Mouse (Mus musculus) urinary bladder, adult 18-20 months (tissue): ENCODE measurements around the gene Prdx4.
"Not testable (repeated sequence)": the region's sequence is repeated elsewhere in the genome, so short reads cannot be mapped to it uniquely, and the experiment has no call there.

Experiments used
- DNase-seq, 2 experiments: peaks; one replicate each; pipeline ENCODE4 v3.0.0; 2022; ENCODE audit warnings: low spot score in 2 of 2, mixed read lengths in 2 of 2

Gene Prdx4

GRCm38 (mm10) chrX:155340654-155341053 lies at the start of gene Prdx4:
TSS of gene Prdx4 (minus strand) at chrX:155340754.
- no peak for DNase-seq

DNA sequence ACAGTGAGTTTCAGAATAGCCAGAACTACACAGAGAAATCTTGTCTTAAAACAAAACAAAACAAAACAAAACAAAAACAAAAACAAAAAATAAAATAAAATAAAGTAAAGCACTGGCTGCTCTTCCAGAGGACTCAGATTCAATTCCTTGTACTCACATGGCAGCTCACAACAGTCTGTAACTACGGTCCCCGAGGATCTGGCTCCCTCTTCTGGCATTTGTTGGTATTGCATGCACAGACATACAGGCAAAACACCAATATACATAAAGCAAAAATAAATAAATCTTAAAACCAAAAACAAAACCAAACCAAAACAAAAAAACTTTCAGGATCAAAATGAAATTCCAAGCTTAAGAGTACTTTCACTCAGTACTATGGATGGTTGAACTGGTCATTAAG lies 36.0 kb upstream of the Prdx4 start:
- DNase-seq = peak in 1 of 2 experiments; percentile 2

- no peak for DNase-seq
Observed at GRCm38 (mm10) chrX:155375458-155375857, 34.9 kb upstream of the Prdx4 start.

DNA sequence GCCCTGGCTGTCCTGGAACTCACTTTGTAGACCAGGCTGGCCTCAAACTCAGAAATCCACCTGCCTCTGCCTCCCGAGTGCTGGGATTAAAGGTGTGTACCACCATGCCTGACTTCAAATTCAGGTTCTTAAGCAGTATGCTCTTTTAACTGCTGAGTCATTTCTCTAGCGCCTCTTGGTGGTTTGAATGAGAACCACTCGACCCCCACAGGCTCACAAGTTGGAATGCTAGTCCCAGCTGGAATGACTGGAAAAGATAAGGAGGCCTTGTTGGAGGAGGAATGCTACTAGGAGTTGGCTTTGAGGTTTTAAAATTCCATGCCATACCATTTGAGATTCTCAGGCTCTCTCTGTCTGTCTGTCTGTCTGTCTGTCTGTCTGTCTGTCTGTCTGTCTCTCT lies 29.6 kb upstream of the Prdx4 start:
- not testable (repeated sequence) for DNase-seq

DNA sequence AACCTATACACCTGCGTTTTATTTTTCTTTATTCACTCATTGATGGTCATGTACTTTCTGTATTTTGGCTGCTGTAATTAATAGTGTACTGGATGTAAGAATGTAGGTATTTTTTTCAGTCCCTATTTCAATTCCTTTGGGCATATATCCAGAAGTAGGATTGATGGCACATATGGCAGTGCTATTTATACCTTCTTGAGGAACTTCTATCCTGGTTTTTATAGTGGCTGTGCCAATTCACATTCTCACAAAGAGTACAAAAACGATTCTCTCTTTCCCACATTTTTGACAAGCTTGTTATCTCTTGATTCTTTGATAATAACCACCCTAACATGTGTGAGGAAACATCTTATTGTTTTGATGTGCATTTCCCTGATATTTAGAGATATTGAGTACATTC lies 24.5 kb upstream of the Prdx4 start:
- no peak for DNase-seq

DNA sequence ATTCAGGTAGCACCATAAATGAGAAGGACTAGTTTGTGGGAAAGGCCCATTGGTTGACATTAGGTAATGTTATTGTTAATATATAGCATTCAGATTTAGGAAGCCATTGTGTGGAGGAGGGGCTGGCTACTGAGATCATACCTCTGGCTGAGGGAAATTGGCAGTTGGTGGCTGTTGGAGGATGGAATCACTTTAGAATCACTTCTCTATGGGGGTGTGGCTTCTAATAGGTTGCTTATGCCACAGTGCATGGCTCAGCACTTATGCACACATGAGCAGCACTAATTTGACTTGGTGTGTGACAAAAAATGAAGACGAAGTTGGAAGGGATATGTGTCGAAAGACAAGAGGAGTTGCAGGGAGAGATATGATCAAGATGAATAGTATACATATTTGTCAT lies 5.7 kb upstream of the Prdx4 start:
- DNase-seq = no peak

DNA sequence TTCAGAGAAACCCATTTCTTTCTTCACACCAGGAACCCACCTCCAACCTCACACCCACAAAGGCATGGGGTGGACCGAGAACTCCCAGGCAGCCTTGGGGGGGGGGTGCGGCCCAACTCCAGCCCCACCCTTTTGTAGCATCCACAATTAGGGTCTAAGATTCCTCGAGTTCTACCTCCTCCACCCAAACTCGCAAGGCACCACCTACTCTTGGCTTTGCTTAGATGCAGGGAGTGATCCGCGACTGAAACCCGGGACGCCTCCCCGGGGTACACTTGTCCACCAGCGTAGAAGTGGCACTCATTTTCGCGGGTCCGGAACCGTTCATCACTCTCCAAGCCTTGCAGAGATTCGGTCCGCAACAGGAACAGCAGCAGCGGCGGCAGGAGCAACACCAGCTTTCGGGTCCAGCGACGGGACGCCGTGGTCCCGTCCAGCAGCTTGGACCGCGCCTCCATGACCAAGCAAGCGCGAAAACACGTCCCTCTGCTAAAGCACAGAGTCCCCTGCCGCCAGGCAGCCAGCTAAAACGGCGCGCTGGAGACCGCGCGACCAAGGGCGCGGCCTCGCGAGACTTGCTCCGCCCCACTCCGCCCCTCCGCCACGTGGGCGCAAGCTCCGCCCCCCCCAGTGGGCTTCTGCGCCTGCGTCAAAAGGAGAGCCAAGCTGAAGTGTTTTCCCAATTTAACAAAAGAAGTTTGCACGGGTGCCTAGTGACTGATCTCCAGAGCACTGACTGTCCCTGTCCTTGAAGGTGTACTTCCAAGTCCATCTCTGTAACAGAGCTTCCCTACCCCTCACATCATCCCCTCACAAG lies 2.4 kb downstream of the Prdx4 start:
- DNase-seq = peak; percentile 62 to 64

GRCm38 (mm10) chrX:155337567-155337904 lies 3.0 kb downstream of the Prdx4 start:
- no peak for DNase-seq

GRCm38 (mm10) chrX:155318005-155318404 lies 22.5 kb downstream of the Prdx4 start:
- DNase-seq = peak in 1 of 2 experiments; percentile 5

DNA sequence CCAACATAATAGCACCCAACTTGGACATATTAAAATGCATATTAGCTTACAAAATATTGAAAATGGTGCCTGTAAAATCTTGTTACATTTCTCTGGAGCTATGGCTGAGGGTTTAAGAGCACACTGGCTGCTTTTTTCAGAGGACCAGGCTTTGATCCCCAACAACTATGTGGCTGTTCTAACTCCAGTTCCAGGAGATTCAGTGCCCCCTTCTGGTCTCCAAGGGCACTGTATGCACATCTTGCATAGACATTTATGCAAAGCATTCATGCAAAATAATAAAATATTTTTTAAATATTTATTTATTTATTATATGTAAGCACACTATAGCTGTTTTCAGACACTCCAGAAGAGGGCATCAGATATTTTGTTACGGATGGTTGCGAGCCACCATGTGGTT lies 34.2 kb downstream of the Prdx4 start:
- DNase-seq = no peak

GRCm38 (mm10) chrX:155280427-155281044 lies 60.0 kb downstream of the Prdx4 start:
- no peak for DNase-seq

- no peak for DNase-seq
Observed at GRCm38 (mm10) chrX:155278483-155278882, 62.1 kb downstream of the Prdx4 start.
